Mouse (Mus musculus) lung, embryonic 14.5 days (tissue): ENCODE data around the gene Serhl. TPM values are rescaled to one million over a fixed set of nuclear protein-coding genes. Genes with fewer than 3 reads are reported as not detected.
A peak's percentile ranks its signal among the peaks of the same experiment; 100 is the strongest.
"Not testable (repeated sequence)": the region's sequence is repeated elsewhere in the genome, so short reads cannot be mapped to it uniquely, and the experiment has no call there.

Source experiments
- ATAC-seq: fragments of 200-750 bp; cut with Nextera tagmentation; 2 replicates; pipeline ENCODE4 v1.8.0; 2017; ENCODE audit warnings: mild to moderate bottlenecking, moderate TSS enrichment, moderate library complexity; ENCODE audit not compliant: insufficient read depth
- DNase-seq: peaks from one replicate; pipeline ENCODE4 v3.0.0-alpha.2; 2015
- H3K27ac ChIP-seq: fragments of 300-500 bp; sonication (generic); 2 replicates; pipeline ENCODE4 v1.5.1; 2014; ENCODE audit warnings: low read depth, mild to moderate bottlenecking, moderate library complexity
- H3K27me3 ChIP-seq: fragments of 300-500 bp; sonication (generic); 2 replicates; pipeline ENCODE4 v1.6.1; 2014; ENCODE audit warnings: low read length, control low read depth; ENCODE audit not compliant: insufficient read depth
- H3K36me3 ChIP-seq: fragments of 300-500 bp; sonication (generic); 2 replicates; pipeline ENCODE4 v1.6.1; 2014; ENCODE audit warnings: control low read depth; ENCODE audit not compliant: insufficient read depth
- H3K4me1 ChIP-seq: fragments of 300-500 bp; sonication (generic); 2 replicates; pipeline ENCODE4 v1.6.1; 2014; ENCODE audit warnings: antibody characterized with exemption, control low read depth; ENCODE audit not compliant: insufficient read depth
- H3K4me2 ChIP-seq: fragments of 300-500 bp; sonication (generic); 2 replicates; pipeline ENCODE4 v1.6.1; 2014; ENCODE audit warnings: mild to moderate bottlenecking
- H3K4me3 ChIP-seq: fragments of 300-500 bp; sonication (generic); 2 replicates; pipeline ENCODE4 v1.5.1; 2014; ENCODE audit warnings: low read depth, low read length
- H3K9ac ChIP-seq: fragments of 300-500 bp; sonication (generic); 2 replicates; pipeline ENCODE4 v1.6.1; 2014
- H3K9me3 ChIP-seq: fragments of 300-500 bp; sonication (generic); 2 replicates; pipeline ENCODE4 v1.6.1; 2016; ENCODE audit warnings: low read depth, low read length, control low read depth
- CTCF ChIP-seq: IDR thresholded peaks from 2 replicates; pipeline ENCODE4 v1.5.1; 2016; ENCODE audit warnings: antibody characterized with exemption, low read depth
- WGBS: fragments of 180-500 bp; shearing (Covaris S2); extraction: QIAGEN DNeasy Blood & Tissue Kit; methylation state at CpG from one replicate; pipeline ENCODE4 v1.1.7; 2014; 5-methylcytosine and 5-hydroxymethylcytosine counted together
- polyA plus RNA-seq: library from polyadenylated mRNA; unstranded; fragments of >200 nt; fragmentation: Nextera tagmentation; extraction: Ambion mirVana; gene quantifications from 2 replicates; pipeline ENCODE4 v1.2.1, GENCODE M21; 2014

Serhl gene
- polyA plus RNA-seq, 1 experiment from 2014 or later: 68.1 TPM

DNA sequence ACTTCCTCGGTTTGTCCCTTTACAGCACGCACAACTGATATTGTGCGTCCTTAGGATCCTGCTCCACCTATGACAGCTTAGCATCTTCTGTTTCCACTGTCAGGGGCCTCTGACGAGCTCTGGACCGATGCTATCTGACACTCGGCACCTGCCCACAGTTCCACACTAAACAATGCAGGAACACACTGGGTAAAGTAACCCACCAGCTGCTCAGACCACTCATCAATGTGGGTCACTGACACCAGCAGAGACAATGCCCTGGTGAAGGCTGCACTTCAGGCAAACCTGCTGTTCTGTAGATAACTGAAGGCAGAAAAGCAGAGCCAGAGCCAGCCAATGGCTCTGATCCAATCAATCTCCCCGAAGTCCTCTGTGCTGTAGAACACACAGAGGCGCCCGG lies 37.3 kb downstream of the Serhl start:
- no peak for TF ChIP-seq CTCF
- Histone ChIP-seq H3K36me3 (peaks cover 64% of the 10 kb centered on the region), H3K9ac (no peak overlapping the region), H3K4me1 (no peaks in the 10 kb centered on the region), H3K27me3 (no peaks in the 10 kb centered on the region), H3K27ac (no peak overlapping the region), H3K9me3 (no peaks in the 10 kb centered on the region), H3K4me2 (no peak overlapping the region), H3K4me3 (no peak overlapping the region)
- ATAC-seq (no peak), DNase-seq (no peak)
- 91% methylated on average over 9 of the region's 9 CpGs for WGBS

DNA sequence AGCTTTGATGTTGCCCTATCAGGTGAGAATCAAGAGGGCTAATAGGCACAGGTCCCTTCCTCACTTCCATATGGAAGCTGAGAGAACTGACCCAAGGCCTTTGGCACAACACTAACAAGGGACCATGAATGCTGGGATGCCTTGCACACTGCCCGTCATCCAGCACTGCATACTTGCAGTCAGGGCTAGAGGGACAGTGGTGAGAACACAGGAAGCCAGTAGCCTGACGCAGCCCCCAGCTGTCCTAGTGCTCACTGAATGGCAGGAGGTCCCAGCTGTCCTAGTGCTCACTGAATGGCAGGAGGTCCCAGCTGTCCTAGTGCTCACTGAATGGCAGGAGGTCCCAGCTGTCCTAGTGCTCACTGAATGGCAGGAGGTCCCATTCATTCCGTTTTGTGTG lies 37.7 kb downstream of the Serhl start:
- DNase-seq: not testable (repeated sequence)
- WGBS: 80% methylated on average over 3 of the region's 3 CpGs

DNA sequence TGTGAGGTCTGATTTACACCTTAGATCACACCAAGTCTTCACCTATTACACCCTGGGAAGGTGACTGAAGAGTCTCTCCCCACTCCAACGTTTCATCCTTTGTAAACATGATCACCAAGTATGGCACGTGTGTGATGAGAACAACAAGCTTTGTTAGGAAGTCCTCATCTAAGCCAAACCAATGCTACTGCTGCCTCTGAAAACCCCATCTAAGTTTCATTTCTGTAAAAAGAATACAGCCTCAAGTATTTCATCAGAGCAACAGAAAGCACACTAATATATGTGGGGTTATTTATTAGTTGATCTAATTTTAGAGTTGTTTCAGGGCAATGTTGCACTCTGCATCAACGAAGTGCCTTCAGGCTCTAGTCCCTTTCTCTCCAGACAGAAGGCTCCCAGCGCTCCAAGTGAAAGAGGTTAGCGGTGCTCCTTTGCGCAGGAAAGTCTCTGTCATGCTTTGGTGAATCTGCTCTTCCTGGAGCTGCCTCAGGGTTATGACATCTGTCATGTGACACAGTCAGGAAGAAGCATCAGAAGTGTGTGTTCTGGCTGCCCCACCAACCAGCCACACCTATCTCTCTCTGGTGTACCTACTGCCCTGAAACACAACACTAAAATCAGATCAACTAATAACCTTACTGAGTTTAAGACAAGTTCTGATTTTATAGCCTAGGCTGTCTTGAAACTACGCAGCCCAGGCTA lies 40.4 kb downstream of the Serhl start:
- Histone ChIP-seq H3K9me3 (no peaks in the 10 kb centered on the region), H3K4me2 (no peak overlapping the region), H3K27ac (no peak overlapping the region), H3K9ac (no peak overlapping the region), H3K36me3 (peaks cover 94% of the 10 kb centered on the region), H3K4me1 (no peaks in the 10 kb centered on the region), H3K4me3 (no peak overlapping the region), H3K27me3 (no peaks in the 10 kb centered on the region)
- 89% methylated on average over 7 of the region's 7 CpGs for WGBS
- TF ChIP-seq CTCF: no peak
- DNase-seq (no peak), ATAC-seq (no peak)

More for the DNA sequence above, 37.7 kb downstream of the Serhl start:
- H3K4me1 ChIP-seq, H3K9ac ChIP-seq, H3K4me2 ChIP-seq, H3K27me3 ChIP-seq, H3K9me3 ChIP-seq, ATAC-seq, H3K4me3 ChIP-seq, H3K27ac ChIP-seq: not testable (repeated sequence)
- peaks cover 69% of the 10 kb centered on the region for H3K36me3 ChIP-seq

DNA sequence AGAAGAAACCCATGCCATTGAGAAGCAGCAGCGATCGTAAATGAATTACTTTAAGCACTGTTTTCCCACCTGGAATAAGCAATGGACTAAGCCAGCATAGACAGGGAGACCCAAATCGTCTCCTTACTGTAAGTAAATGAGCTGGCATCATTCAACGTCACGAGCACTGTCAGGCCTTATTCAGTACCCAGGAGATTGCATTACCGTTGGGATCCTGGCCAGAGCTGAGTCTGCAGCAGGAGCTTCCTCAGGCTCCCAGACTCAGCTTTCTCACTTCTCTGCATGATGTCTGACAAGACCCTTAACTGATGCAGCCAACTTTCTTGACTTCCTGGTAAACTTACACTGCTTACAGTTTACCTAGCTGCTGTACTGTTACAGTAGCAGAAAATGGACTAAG lies 45.4 kb downstream of the Serhl start:
- TF ChIP-seq CTCF: no peak
- Histone ChIP-seq H3K9ac (no peak overlapping the region), H3K4me3 (no peak overlapping the region), H3K9me3 (no peaks in the 10 kb centered on the region), H3K27ac (no peak overlapping the region), H3K4me1 (no peaks in the 10 kb centered on the region), H3K36me3 (peaks cover 88% of the 10 kb centered on the region), H3K27me3 (no peaks in the 10 kb centered on the region), H3K4me2 (no peak overlapping the region)
- DNase-seq: no peak
- WGBS: 87% methylated on average over 6 of the region's 6 CpGs
- no peak for ATAC-seq

DNA sequence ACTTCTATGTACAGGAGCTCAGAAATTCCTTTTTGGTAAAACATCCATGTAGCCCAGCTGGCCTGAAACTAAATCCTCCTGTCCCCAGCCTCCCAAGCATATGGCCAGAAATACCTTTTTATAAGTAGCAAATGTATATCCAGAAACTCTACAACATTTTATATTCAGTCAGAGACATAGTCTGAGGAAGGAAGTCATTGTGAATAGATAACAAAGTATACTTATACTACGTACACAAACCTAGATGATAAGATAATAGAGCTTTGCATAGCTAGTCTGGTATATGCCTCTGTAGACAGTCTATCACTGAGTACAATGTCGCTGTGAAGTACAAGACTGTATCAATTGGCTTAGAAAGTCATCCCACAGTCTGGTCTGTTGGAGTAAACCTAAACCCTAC lies 46.3 kb downstream of the Serhl start:
- Histone ChIP-seq H3K27me3 (no peaks in the 10 kb centered on the region), H3K4me2 (no peak overlapping the region), H3K27ac (no peak overlapping the region), H3K9me3 (no peaks in the 10 kb centered on the region), H3K9ac (no peak overlapping the region), H3K4me1 (no peaks in the 10 kb centered on the region), H3K36me3 (peaks cover 78% of the 10 kb centered on the region), H3K4me3 (no peak overlapping the region)
- no peak for ATAC-seq
- WGBS: 75% methylated on average over 2 of the region's 2 CpGs
- TF ChIP-seq CTCF: no peak
- no peak for DNase-seq

DNA sequence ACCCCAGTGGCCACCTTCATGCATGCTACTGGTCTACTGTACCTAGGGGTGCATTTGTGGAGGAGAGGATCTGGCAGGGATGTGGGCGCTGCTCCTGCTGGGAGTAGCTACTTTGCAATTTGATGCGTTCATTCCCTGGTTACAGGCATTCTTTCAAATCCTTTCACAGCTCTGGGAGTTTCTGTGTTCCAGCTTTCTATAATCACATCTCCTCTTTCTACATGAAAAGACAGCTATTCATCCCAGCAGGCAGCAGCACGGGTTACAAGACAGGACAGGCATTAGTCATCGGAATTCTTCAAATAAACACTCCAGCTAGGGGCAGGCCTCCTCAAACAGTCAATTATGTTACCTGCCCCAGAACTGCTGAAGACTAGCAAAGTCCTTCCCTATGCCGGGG lies 53.6 kb downstream of the Serhl start:
- H3K4me3 ChIP-seq: no peak overlapping the region
- H3K4me2 ChIP-seq: no peak overlapping the region
- DNase-seq: peak; percentile 1
- H3K9me3 ChIP-seq: no peaks in the 10 kb centered on the region
- ATAC-seq: no peak
- H3K27me3 ChIP-seq: no peaks in the 10 kb centered on the region
- H3K9ac ChIP-seq: no peak overlapping the region
- no peak overlapping the region for H3K27ac ChIP-seq
- 23% methylated on average over 5 of the region's 5 CpGs for WGBS
- H3K4me1 ChIP-seq: no peaks in the 10 kb centered on the region
- no peak for TF ChIP-seq CTCF
- H3K36me3 ChIP-seq: peaks cover 41% of the 10 kb centered on the region

DNA sequence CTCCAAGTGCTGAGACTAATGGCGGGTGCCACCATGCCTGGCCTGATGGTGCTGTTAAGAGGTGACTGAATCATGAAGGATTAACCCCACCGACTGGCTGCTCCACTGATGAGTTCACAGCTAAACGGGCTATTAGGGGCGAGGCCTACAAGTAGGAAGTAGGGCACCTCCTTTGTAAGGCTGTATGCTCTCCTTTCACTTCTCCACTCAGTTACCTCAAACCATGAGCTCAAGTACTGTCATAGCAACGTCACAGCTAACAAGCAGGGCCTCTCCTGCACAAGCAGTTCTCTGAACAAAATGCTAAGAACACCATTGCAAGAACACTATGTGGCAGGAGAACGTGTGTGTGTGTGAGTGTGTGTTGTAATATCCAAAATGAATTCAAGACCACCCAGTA lies 56.2 kb downstream of the Serhl start:
- Histone ChIP-seq H3K27me3 (no peaks in the 10 kb centered on the region), H3K4me2 (no peak overlapping the region), H3K27ac (no peak overlapping the region), H3K9me3 (no peaks in the 10 kb centered on the region), H3K4me3 (no peak overlapping the region), H3K9ac (no peak overlapping the region), H3K4me1 (no peaks in the 10 kb centered on the region), H3K36me3 (peaks cover 33% of the 10 kb centered on the region)
- ATAC-seq: no peak
- no peak for TF ChIP-seq CTCF
- WGBS: 85% methylated on average over 6 of the region's 6 CpGs
- DNase-seq: no peak

DNA sequence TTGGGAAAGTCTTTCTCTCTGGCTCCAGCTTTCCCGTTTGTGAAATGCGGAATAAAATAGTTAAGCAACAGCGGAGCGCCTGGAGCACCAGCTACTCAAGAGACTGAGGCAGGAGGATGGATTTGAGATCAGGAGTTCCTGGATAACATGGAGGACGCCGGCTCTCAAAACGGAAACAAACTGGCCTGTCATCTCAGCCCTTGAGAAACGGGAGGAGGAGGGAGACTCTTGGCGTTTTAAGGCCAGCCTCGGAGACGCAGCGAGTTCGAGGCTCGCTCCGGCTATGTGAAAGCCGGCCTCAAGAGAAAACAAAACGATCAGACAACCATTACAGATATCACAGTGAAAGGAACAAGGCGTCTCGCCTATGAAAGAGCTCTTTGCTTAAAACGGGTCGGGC lies 59.1 kb downstream of the Serhl start:
- DNase-seq (no peak), ATAC-seq (no peak)
- peak overlapping the region; percentile 97 for H3K27ac ChIP-seq
- no peaks in the 10 kb centered on the region for H3K4me1 ChIP-seq
- H3K27me3 ChIP-seq: no peaks in the 10 kb centered on the region
- no peaks in the 10 kb centered on the region for H3K9me3 ChIP-seq
- peak overlapping the region; percentile 93 for H3K4me2 ChIP-seq
- H3K36me3 ChIP-seq: peaks cover 27% of the 10 kb centered on the region
- H3K9ac ChIP-seq: peak overlapping the region; percentile 86
- 2% methylated on average over 21 of the region's 21 CpGs for WGBS
- TF ChIP-seq CTCF: no peak
- peak overlapping the region; percentile 92 for H3K4me3 ChIP-seq
